Mouse (Mus musculus) hindbrain, embryonic 11.5 days (tissue): ENCODE data around the gene Kalrn. TPM values are rescaled to one million over a fixed set of nuclear protein-coding genes. Genes with fewer than 3 reads are reported as not detected.

Source experiments
- ATAC-seq: fragments of 200-750 bp; cut with Nextera tagmentation; 2 replicates; pipeline ENCODE4 v1.8.0; 2017; ENCODE audit warnings: mild to moderate bottlenecking, moderate TSS enrichment, moderate library complexity; ENCODE audit not compliant: low FRiP score
- DNase-seq: peaks from one replicate; pipeline ENCODE4 v3.0.0-alpha.2; 2015; ENCODE audit warnings: low spot score
- H3K27ac ChIP-seq: fragments of 300-500 bp; sonication (generic); 2 replicates; pipeline ENCODE4 v1.5.1; 2014; ENCODE audit warnings: mild to moderate bottlenecking, low read depth, low read length
- H3K27me3 ChIP-seq: fragments of 300-500 bp; sonication (generic); 2 replicates; pipeline ENCODE4 v1.6.1; 2014; ENCODE audit warnings: mild to moderate bottlenecking, low read length, moderate library complexity, mixed read lengths; ENCODE audit not compliant: control insufficient read depth, insufficient read depth
- H3K36me3 ChIP-seq: fragments of 300-500 bp; sonication (generic); 2 replicates; pipeline ENCODE4 v1.6.1; 2014; ENCODE audit warnings: mild to moderate bottlenecking, low read length, moderate library complexity, mixed read lengths; ENCODE audit not compliant: control insufficient read depth, insufficient read depth
- H3K4me1 ChIP-seq: fragments of 300-500 bp; sonication (generic); replicated peaks from 2 replicates; pipeline ENCODE4 v1.6.1; 2014; ENCODE audit warnings: low read length, mixed read lengths; ENCODE audit not compliant: control insufficient read depth, insufficient read depth
- H3K4me2 ChIP-seq: fragments of 300-500 bp; sonication (generic); replicated peaks from 2 replicates; pipeline ENCODE4 v1.6.1; 2014; ENCODE audit warnings: mild to moderate bottlenecking, low read depth, low read length
- H3K4me3 ChIP-seq: fragments of 300-500 bp; sonication (generic); 2 replicates; pipeline ENCODE4 v1.5.1; 2014; ENCODE audit warnings: low read depth, low read length
- H3K9ac ChIP-seq: fragments of 300-500 bp; sonication (generic); 2 replicates; pipeline ENCODE4 v1.6.1; 2014; ENCODE audit warnings: low read depth, low read length
- H3K9me3 ChIP-seq: fragments of 300-500 bp; sonication (generic); 2 replicates; pipeline ENCODE4 v1.6.1; 2016; ENCODE audit warnings: low read length; ENCODE audit not compliant: control insufficient read depth
- WGBS: fragments of 180-500 bp; shearing (Covaris S2); extraction: QIAGEN DNeasy Blood & Tissue Kit; methylation state at CpG from one replicate; pipeline ENCODE4 v1.1.7; 2014; 5-methylcytosine and 5-hydroxymethylcytosine counted together
- polyA plus RNA-seq: library from polyadenylated mRNA; unstranded; fragments of >200 nt; fragmentation: Nextera tagmentation; extraction: Ambion mirVana; gene quantifications from 2 replicates; pipeline ENCODE4 v1.2.1, GENCODE M21; 2014

Kalrn gene
- polyA plus RNA-seq, 1 experiment from 2014 or later, result 25.6 TPM

- DNase-seq, result no peak
- H3K9ac ChIP-seq, result no peak overlapping the region
- WGBS, result 91% methylated on average over 4 of the region's 4 CpGs
- H3K4me3 ChIP-seq, result no peak overlapping the region
- H3K4me1 ChIP-seq, result no peaks in the 10 kb centered on the region
- no peak overlapping the region for H3K4me2 ChIP-seq
- no peaks in the 10 kb centered on the region for H3K27me3 ChIP-seq
- no peak overlapping the region for H3K27ac ChIP-seq
- no peaks in the 10 kb centered on the region for H3K9me3 ChIP-seq
- no peak for ATAC-seq
- H3K36me3 ChIP-seq, result 0 out of 2 replicates have a peak, but pooled peaks cover 3% of the 10 kb centered on the region
These were observed 533.6 kb downstream of the Kalrn start for GRCm38 (mm10) chr16:34039736-34040135.

DNA sequence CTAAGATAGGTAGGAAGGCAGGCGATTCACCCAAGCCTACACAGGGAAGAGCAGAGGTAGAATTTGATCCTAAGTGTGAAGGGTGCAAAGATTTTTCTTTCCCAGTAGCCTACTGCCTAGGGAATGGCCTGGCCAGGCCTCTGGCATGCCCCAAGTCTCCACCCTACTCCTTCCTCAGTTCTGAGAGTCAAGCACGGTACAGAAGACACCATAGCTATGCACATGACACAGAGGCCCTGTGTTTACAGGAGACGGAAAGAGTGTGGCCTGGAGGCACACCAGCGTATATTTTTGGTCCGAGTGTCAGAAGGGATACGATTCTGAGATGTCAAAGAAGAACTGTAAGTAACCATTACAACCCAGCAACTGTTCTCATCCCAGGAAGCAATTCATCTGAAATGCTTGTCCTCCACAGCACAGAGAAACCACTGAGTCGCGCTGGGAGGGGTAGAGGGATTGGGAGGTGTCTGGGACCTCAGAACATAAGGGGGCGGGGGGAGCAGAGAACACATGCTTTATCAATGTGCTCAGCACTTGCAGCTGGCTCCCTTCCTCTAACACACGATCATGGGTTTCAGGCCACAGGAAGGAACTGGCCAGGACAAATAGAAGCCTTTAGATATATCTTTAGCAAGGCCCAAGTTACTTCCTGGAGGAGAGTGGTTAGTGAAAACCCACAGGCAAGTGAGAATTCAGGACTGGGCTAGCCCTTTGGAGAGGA is 536.8 kb downstream of the Kalrn start:
- ATAC-seq (no peak), DNase-seq (no peak)
- WGBS, result 88% methylated on average over 10 of the region's 10 CpGs
- Histone ChIP-seq H3K36me3 (0 out of 2 replicates have a peak, but pooled peaks cover 3% of the 10 kb centered on the region), H3K4me3 (no peak overlapping the region), H3K4me2 (no peak overlapping the region), H3K9me3 (no peaks in the 10 kb centered on the region), H3K27me3 (no peaks in the 10 kb centered on the region), H3K27ac (no peak overlapping the region), H3K9ac (no peak overlapping the region), H3K4me1 (no peaks in the 10 kb centered on the region)

GRCm38 (mm10) chr16:34035780-34036179 is 537.6 kb downstream of the Kalrn start:
- Histone ChIP-seq H3K4me1 (no peaks in the 10 kb centered on the region), H3K9ac (no peak overlapping the region), H3K4me2 (no peak overlapping the region), H3K9me3 (no peaks in the 10 kb centered on the region), H3K27me3 (no peaks in the 10 kb centered on the region), H3K4me3 (no peak overlapping the region), H3K36me3 (0 out of 2 replicates have a peak, but pooled peaks cover 3% of the 10 kb centered on the region), H3K27ac (no peak overlapping the region)
- ATAC-seq (no peak), DNase-seq (no peak)
- 96% methylated on average over 2 of the region's 2 CpGs for WGBS

DNA sequence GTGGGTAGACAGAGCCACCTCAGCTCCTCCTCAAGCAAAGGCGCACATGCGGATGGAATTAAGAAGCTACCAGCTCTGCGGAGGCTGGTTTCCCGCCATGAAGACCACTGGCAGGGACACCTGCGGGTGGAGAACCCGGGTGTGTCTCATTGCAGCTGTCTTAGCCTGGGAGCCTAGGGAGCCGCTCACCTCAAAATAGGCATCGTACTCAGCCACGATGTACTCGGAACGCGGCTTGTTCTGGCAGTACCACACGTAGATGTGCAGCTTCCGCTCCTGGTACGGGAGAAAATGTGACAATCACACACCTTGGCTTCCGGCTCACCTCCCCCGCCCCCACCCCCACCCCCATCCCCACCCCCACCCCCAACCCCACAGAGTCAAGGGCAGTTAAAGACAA is 539.1 kb downstream of the Kalrn start:
- H3K4me3 ChIP-seq, result no peak overlapping the region
- H3K27me3 ChIP-seq, result no peaks in the 10 kb centered on the region
- no peak overlapping the region for H3K4me2 ChIP-seq
- no peaks in the 10 kb centered on the region for H3K9me3 ChIP-seq
- H3K36me3 ChIP-seq, result 0 out of 2 replicates have a peak, but pooled peaks cover 3% of the 10 kb centered on the region
- H3K4me1 ChIP-seq, result no peaks in the 10 kb centered on the region
- no peak overlapping the region for H3K9ac ChIP-seq
- no peak for ATAC-seq
- no peak for DNase-seq
- H3K27ac ChIP-seq, result no peak overlapping the region
- WGBS, result 94% methylated on average over 17 of the region's 17 CpGs

GRCm38 (mm10) chr16:34032011-34032645 is 541.2 kb downstream of the Kalrn start:
- no peak overlapping the region for H3K9ac ChIP-seq
- no peaks in the 10 kb centered on the region for H3K4me1 ChIP-seq
- H3K27ac ChIP-seq, result no peak overlapping the region
- WGBS, result 96% methylated on average over 12 of the region's 12 CpGs
- no peaks in the 10 kb centered on the region for H3K9me3 ChIP-seq
- H3K4me3 ChIP-seq, result no peak overlapping the region
- no peak overlapping the region for H3K4me2 ChIP-seq
- H3K36me3 ChIP-seq, result 0 out of 2 replicates have a peak, but pooled peaks cover 3% of the 10 kb centered on the region
- DNase-seq (no peak), ATAC-seq (no peak)
- no peaks in the 10 kb centered on the region for H3K27me3 ChIP-seq

- Histone ChIP-seq H3K9ac (no peak overlapping the region), H3K4me3 (no peak overlapping the region), H3K36me3 (0 out of 2 replicates have a peak, but pooled peaks cover 3% of the 10 kb centered on the region), H3K9me3 (no peaks in the 10 kb centered on the region), H3K27me3 (no peaks in the 10 kb centered on the region), H3K4me1 (no peaks in the 10 kb centered on the region), H3K27ac (no peak overlapping the region), H3K4me2 (no peak overlapping the region)
- DNase-seq, result no peak
- ATAC-seq, result no peak
- WGBS, result 93% methylated on average over 9 of the region's 9 CpGs
These were observed 541.8 kb downstream of the Kalrn start for GRCm38 (mm10) chr16:34031565-34031964.

- 0 out of 2 replicates have a peak, but pooled peaks cover 3% of the 10 kb centered on the region for H3K36me3 ChIP-seq
- ATAC-seq, result no peak
- no peak overlapping the region for H3K9ac ChIP-seq
- no peak for DNase-seq
- no peak overlapping the region for H3K27ac ChIP-seq
- H3K4me3 ChIP-seq, result no peak overlapping the region
- no peaks in the 10 kb centered on the region for H3K4me1 ChIP-seq
- 83% methylated on average over 4 of the region's 4 CpGs for WGBS
- no peaks in the 10 kb centered on the region for H3K9me3 ChIP-seq
- no peak overlapping the region for H3K4me2 ChIP-seq
- H3K27me3 ChIP-seq, result no peaks in the 10 kb centered on the region
These were observed 543.0 kb downstream of the Kalrn start for GRCm38 (mm10) chr16:34030379-34030778.

DNA sequence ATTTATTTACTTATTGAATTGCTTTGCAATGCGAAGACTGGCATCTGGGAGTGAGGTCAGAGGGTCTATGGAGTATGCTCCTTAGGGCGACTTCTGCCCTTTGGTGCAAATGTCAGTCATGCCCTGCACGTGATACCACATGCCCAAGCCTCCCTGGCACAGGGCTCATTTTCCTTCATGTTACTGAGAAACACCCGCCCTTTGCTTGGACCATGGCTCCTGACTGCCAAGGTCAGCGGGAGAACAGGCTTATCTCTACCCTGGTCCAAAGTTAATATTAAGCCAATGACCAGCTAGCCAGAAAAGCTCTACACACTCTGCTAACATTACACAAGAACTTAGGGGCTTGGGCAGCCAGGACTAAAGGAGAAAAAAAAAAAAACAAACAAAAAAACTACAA is 543.5 kb downstream of the Kalrn start:
- 91% methylated on average over 5 of the region's 5 CpGs for WGBS
- H3K36me3 ChIP-seq, result 0 out of 2 replicates have a peak, but pooled peaks cover 3% of the 10 kb centered on the region

DNA sequence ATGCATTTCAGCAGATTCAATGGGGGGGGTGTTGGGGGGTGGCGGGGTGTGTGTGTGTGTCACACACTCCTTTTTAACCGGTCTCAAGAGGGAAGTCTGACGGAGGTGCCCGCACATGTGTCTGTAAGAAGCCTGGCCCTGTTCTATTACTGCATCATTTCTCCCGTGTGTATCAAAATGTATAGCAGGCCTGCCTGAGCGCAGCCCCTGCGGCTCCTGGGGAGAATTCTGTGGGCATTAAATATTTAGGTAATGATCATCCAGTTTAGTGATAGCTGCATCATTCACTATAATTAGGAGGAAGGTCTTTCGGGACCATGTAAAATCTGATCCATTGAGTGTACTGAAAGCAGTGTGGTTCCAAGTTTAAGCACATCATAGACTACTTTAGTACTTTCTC is 556.1 kb downstream of the Kalrn start:
- 97% methylated on average over 8 of the region's 8 CpGs for WGBS

More for the DNA sequence above, 543.5 kb downstream of the Kalrn start:
- Histone ChIP-seq H3K27me3 (no peaks in the 10 kb centered on the region), H3K4me3 (no peak overlapping the region), H3K4me2 (no peak overlapping the region), H3K9ac (no peak overlapping the region), H3K9me3 (no peaks in the 10 kb centered on the region), H3K4me1 (no peaks in the 10 kb centered on the region), H3K27ac (no peak overlapping the region)
- DNase-seq (no peak), ATAC-seq (no peak)

More for the DNA sequence above, 556.1 kb downstream of the Kalrn start:
- H3K36me3 ChIP-seq, result no peaks in the 10 kb centered on the region
- H3K27me3 ChIP-seq, result no peaks in the 10 kb centered on the region
- no peak for ATAC-seq
- no peak overlapping the region for H3K27ac ChIP-seq
- no peak for DNase-seq
- H3K4me3 ChIP-seq, result no peak overlapping the region
- H3K4me2 ChIP-seq, result no peak overlapping the region
- H3K9me3 ChIP-seq, result no peaks in the 10 kb centered on the region
- no peaks in the 10 kb centered on the region for H3K4me1 ChIP-seq
- no peak overlapping the region for H3K9ac ChIP-seq
